Mouse (Mus musculus) CH12.LX (cell line): Measurements from ENCODE around the gene Scfd2. TPM values are rescaled to one million over a fixed set of nuclear protein-coding genes. Genes with fewer than 3 reads are reported as not detected.

Experiments
- DNase-seq: peaks from one replicate; pipeline ENCODE4 v3.0.0-alpha.2; 2013; ENCODE audit errors: extremely low read depth
- H3K27ac ChIP-seq: 2 replicates; pipeline ENCODE4 v1.5.1; 2012; ENCODE audit warnings: low read depth, mild to moderate bottlenecking, control low read depth, moderate library complexity; ENCODE audit not compliant: insufficient read depth
- H3K27me3 ChIP-seq: replicated peaks from 2 replicates; pipeline ENCODE3; 2012; ENCODE audit warnings: inconsistent platforms
- H3K36me3 ChIP-seq, 2 experiments: replicated peaks in 1 of 2; 2 replicates each; pipeline versions ENCODE3 to v1.6.1; 2012; ENCODE audit warnings: inconsistent platforms in 1 of 2, low read length in 1 of 2, mild to moderate bottlenecking in 1 of 2, mixed read lengths in 1 of 2, moderate library complexity in 1 of 2; ENCODE audit not compliant: control insufficient read depth in 1 of 2, insufficient read depth in 1 of 2
- H3K4me1 ChIP-seq, 2 experiments: 2 replicates each; pipeline ENCODE4 v1.6.1; 2012; ENCODE audit warnings: inconsistent platforms in 1 of 2, moderate library complexity in 1 of 2; ENCODE audit not compliant: insufficient read depth in 2 of 2, control insufficient read depth in 1 of 2
- H3K4me2 ChIP-seq: 2 replicates; pipeline ENCODE4 v1.6.1; 2012; ENCODE audit warnings: low read depth, mild to moderate bottlenecking, control low read depth; ENCODE audit not compliant: poor library complexity, insufficient read depth, severe bottlenecking
- H3K4me3 ChIP-seq, 3 experiments: fragments of 150-350 bp in 1 of 3; sonication (generic) in 1 of 3; replicated peaks in 1 of 3; 2 replicates each; pipeline versions ENCODE3 to v1.5.1; 2011 to 2012; ENCODE audit warnings: low read depth in 2 of 3, low read length in 2 of 3, mild to moderate bottlenecking in 2 of 3, moderate library complexity in 2 of 3, control low read depth in 1 of 3, improper control_type of control experiment in 1 of 3, inconsistent platforms in 1 of 3, mixed read lengths in 1 of 3; ENCODE audit not compliant: poor library complexity in 1 of 3
- H3K79me2 ChIP-seq: replicated peaks from 2 replicates; pipeline ENCODE4 v1.6.1; 2012; ENCODE audit warnings: mild to moderate bottlenecking, moderate library complexity; ENCODE audit not compliant: control insufficient read depth, poor library complexity, insufficient read depth, severe bottlenecking; ENCODE audit errors: extremely low read depth
- H3K9ac ChIP-seq: 2 replicates; pipeline ENCODE4 v1.6.1; 2012; ENCODE audit warnings: low read depth, mild to moderate bottlenecking, control low read depth, moderate library complexity; ENCODE audit not compliant: insufficient read depth
- H3K9me3 ChIP-seq: replicated peaks from 2 replicates; pipeline ENCODE3; 2012; ENCODE audit warnings: low read length, inconsistent platforms, mixed read lengths
- BHLHE40 ChIP-seq: IDR thresholded peaks from 2 replicates; pipeline ENCODE4 v1.6.1; 2011; ENCODE audit warnings: mild to moderate bottlenecking, low read depth, low read length, improper control_type of control experiment
- CHD2 ChIP-seq: IDR thresholded peaks from 2 replicates; pipeline ENCODE4 v1.6.1; 2011; ENCODE audit warnings: low read length, improper control_type of control experiment
- CTCF ChIP-seq, 2 experiments: IDR thresholded peaks in 1 of 2; conservative IDR thresholded peaks in 1 of 2; 2 replicates each; pipeline ENCODE4 v1.5.1; 2011 to 2012; ENCODE audit warnings: low read depth in 2 of 2, low read length in 2 of 2, improper control_type of control experiment in 1 of 2, inconsistent platforms in 1 of 2, mild to moderate bottlenecking in 1 of 2, moderate library complexity in 1 of 2
- E2F4 ChIP-seq: IDR thresholded peaks from 2 replicates; pipeline ENCODE4 v1.6.1; 2011; ENCODE audit warnings: low read depth, low read length, improper control_type of control experiment; ENCODE audit not compliant: insufficient replicate concordance
- ELF1 ChIP-seq: IDR thresholded peaks from 2 replicates; pipeline ENCODE4 v1.6.1; 2014; ENCODE audit warnings: low read depth, mild to moderate bottlenecking, inconsistent platforms, low read length, improper control_type of control experiment
- GABPA ChIP-seq: IDR thresholded peaks from 2 replicates; pipeline ENCODE4 v1.6.1; 2012; ENCODE audit warnings: low read depth, low read length, improper control_type of control experiment, inconsistent platforms; ENCODE audit not compliant: insufficient replicate concordance
- KAT2A ChIP-seq: IDR thresholded peaks from 2 replicates; pipeline ENCODE4 v1.6.1; 2012; ENCODE audit warnings: low read length, improper control_type of control experiment, inconsistent platforms; ENCODE audit not compliant: insufficient replicate concordance
- NELFE ChIP-seq: IDR thresholded peaks from 2 replicates; pipeline ENCODE4 v1.6.1; 2011; ENCODE audit warnings: low read depth, low read length, improper control_type of control experiment
- RAD21 ChIP-seq: IDR thresholded peaks from 2 replicates; pipeline ENCODE4 v1.6.1; 2011; ENCODE audit warnings: low read depth, mild to moderate bottlenecking, low read length, improper control_type of control experiment, moderate library complexity
- TBP ChIP-seq: conservative IDR thresholded peaks from 2 replicates; pipeline ENCODE4 v1.6.1; 2011; ENCODE audit warnings: low read depth, low read length, improper control_type of control experiment
- UBTF ChIP-seq: IDR thresholded peaks from 2 replicates; pipeline ENCODE4 v1.6.1; 2012; ENCODE audit warnings: low read depth, mild to moderate bottlenecking, inconsistent platforms, low read length, improper control_type of control experiment, moderate library complexity
- USF1 ChIP-seq: IDR thresholded peaks from 2 replicates; pipeline ENCODE4 v1.6.1; 2014; ENCODE audit warnings: low read depth, mild to moderate bottlenecking, inconsistent platforms, low read length, improper control_type of control experiment
- ZKSCAN1 ChIP-seq: IDR thresholded peaks from 2 replicates; pipeline ENCODE4 v1.6.1; 2012; ENCODE audit warnings: low read depth, inconsistent platforms, low read length, improper control_type of control experiment, borderline replicate concordance
- ZNF384 ChIP-seq: IDR thresholded peaks from 2 replicates; pipeline ENCODE4 v1.6.1; 2012; ENCODE audit warnings: low read depth, low read length, improper control_type of control experiment, inconsistent platforms
- dilution Hi-C: fragments of 300-500 bp; cut with MboI; formaldehyde crosslinking; loops from 2 replicates; pipeline ENCODE4 v1.14.3; 2020; ENCODE audit warnings: low sequenced_read_pairs; ENCODE audit not compliant: extremely low pct_unique_long_range_greater_than_20kb, extremely low pct_ligation_motif_present
- in situ Hi-C: fragments of 300-500 bp; cut with MboI; formaldehyde crosslinking; loops from 3 replicates; pipeline ENCODE4 v1.14.3; 2019; ENCODE audit warnings: low sequenced_read_pairs, low pct_ligation_motif_present, low pct_unique_long_range_greater_than_20kb, mixed read lengths
- polyA plus RNA-seq: library from polyadenylated mRNA; unstranded; fragments of >175 nt; gene quantifications from 2 replicates; pipeline ENCODE4 v1.2.1, GENCODE M21; 2012; ENCODE audit warnings: low read depth; ENCODE audit not compliant: insufficient read length
- total RNA-seq, 2 experiments: library from RNA; depleted of rRNA; stranded (reverse); fragments of 300-350 nt in 1 of 2; fragments of >200 nt in 1 of 2; gene quantifications; 2 replicates each; pipeline ENCODE4 v1.2.3; 2012 to 2014

The Scfd2 gene
- total and polyA plus RNA-seq, 3 experiments, result 13.2 to 18.0 (median 14.4) TPM

DNA sequence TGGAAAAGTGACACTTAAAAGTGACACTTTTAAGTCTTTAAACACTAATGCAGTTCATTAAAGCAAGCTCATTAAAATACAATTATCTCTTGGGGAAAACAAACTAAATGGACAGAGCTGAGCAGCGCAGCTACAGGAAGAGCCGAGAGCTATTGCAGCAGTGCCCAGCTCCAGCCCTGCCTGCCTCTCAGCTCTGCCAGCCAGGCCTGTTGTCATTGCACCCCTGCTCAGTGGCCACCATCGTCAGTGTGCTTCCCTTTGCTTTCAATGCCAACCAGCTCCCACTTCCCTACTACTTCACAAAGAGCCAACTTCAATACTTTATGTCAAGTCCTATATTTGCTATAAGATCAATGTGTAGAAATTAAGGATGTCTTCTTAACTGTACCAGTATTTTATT, 63.8 kb downstream of the Scfd2 start:
- in situ Hi-C loops, result no loop called here
- H3K27ac ChIP-seq, result no peak overlapping the region
- H3K4me3 ChIP-seq, result no peak overlapping the region
- H3K27me3 ChIP-seq, result no peaks in the 10 kb centered on the region
- no peak overlapping the region for H3K9ac ChIP-seq
- 0 out of 4 replicates have a peak, but pooled peaks cover 0 to 4% of the 10 kb centered on the region in 2 experiments for H3K4me1 ChIP-seq
- DNase-seq, result no peak
- no peak overlapping the region for H3K4me2 ChIP-seq
- no peaks in the 10 kb centered on the region for H3K79me2 ChIP-seq
- TF ChIP-seq UBTF (no peak), E2F4 (no peak), TBP (no peak), CHD2 (no peak), KAT2A (no peak), ELF1 (no peak), ZNF384 (no peak)
- H3K9me3 ChIP-seq, result no peaks in the 10 kb centered on the region
- dilution Hi-C loops, result no loop called here
- H3K36me3 ChIP-seq, result peaks cover 0 to 3% of the 10 kb centered on the region in 2 experiments

DNA sequence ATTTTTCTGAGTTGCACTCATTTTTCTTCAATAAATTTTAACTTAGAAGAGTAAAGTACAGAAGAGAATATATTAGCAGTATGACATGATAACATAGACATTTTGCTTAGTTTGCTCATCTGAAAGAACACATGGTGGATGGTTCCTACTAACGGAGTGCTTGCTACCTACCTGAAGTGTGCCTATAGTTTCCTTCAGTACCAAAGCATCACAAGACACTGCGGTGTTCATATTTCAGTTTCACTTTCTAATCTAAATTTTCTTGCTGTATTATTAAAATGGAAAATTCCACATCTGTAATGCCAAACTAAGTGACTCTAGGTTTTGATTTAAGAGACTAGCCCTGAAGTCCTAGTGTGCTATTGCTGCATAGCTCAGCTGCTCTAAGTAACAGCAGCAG, 74.8 kb downstream of the Scfd2 start:
- DNase-seq, result no peak
- no peak overlapping the region for H3K27ac ChIP-seq
- peaks cover 0 to 17% of the 10 kb centered on the region in 2 experiments for H3K36me3 ChIP-seq
- H3K27me3 ChIP-seq, result no peaks in the 10 kb centered on the region
- dilution Hi-C loops, result no loop called here
- H3K79me2 ChIP-seq, result no peaks in the 10 kb centered on the region
- TF ChIP-seq GABPA, result no peak
- TF ChIP-seq NELFE, result no peak
- no peak for TF ChIP-seq E2F4
- in situ Hi-C loops, result no loop called here
- H3K4me1 ChIP-seq, result no peaks in the 10 kb centered on the region
- H3K9me3 ChIP-seq, result no peaks in the 10 kb centered on the region
- no peak overlapping the region for H3K4me2 ChIP-seq
- H3K9ac ChIP-seq, result no peak overlapping the region
- H3K4me3 ChIP-seq, result no peak overlapping the region

DNA sequence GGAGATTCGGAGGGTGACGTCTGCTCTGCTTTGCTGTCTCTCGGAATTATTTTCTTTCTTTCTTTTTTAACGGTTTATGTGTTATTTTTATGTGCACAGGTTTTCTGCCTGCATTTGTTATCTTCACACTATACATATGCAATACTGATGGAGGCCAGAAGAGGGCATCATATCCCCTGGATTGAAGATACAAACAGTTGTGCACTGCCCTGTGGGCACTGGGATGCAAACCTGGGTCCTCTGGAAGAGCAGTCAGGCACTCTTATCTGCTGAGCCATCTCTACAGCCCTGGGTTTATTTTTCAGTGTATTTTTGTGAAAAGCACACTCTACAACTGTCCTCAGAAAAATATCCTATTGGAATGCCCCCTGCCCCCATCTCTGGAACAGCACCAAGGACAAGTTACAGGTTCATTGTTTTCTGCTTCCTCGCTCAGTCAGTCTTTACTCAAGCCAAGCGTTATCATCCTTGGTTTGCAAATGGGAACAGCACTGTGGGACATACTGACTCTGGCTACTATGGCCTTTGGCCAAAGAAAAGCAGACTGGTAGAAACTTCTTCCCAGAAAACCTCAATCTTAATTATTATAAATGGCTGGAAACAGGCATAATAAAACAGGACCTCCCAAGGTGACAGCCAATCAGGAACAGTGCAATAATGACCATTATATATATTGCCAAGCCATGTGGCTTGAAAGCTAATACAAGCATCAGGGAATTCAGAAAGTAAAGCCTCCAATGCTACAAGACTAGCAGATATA, 75.9 kb downstream of the Scfd2 start:
- Histone ChIP-seq H3K79me2 (no peaks in the 10 kb centered on the region), H3K36me3 (peaks cover 0 to 17% of the 10 kb centered on the region in 2 experiments), H3K4me3 (no peak overlapping the region), H3K27me3 (no peaks in the 10 kb centered on the region), H3K4me2 (no peak overlapping the region), H3K4me1 (no peaks in the 10 kb centered on the region), H3K27ac (no peak overlapping the region), H3K9ac (no peak overlapping the region), H3K9me3 (no peaks in the 10 kb centered on the region)
- peak; percentile 24 for TF ChIP-seq RAD21
- TF ChIP-seq ZKSCAN1, result no peak
- TF ChIP-seq USF1, result no peak
- TF ChIP-seq CTCF (conservative IDR thresholded peaks at IDR 0.05 in 1 of 2, IDR thresholded peaks at IDR 0.05 in 1 of 2; ENCODE audit: low read depth in 2 of 2, low read length in 2 of 2), result peak in 1 of 2 experiments; percentile 35; a peak in 2 of 4 replicates
- TF ChIP-seq BHLHE40, result no peak
- in situ Hi-C loops (no loop called here), dilution Hi-C loops (no loop called here)
- DNase-seq, result no peak
